Mouse (Mus musculus): ENCODE measurements around the gene Gm20388. TPM values are rescaled to one million over a fixed set of nuclear protein-coding genes. Genes with fewer than 3 reads are reported as not detected.

The Gm20388 gene
- polyA plus RNA-seq, 2 experiments = 8.5 TPM; not detected in 1

GRCm38 (mm10) chr8:122918438-122919107, 3007.9 kb downstream of the Gm20388 start:
- H3K27ac ChIP-seq = no peak overlapping the region
- H3K4me1 ChIP-seq (replicated peaks; ENCODE audit: control insufficient read depth in 2 of 2, insufficient read depth in 2 of 2, low read length in 1 of 2) = peaks cover 11 to 24% of the 10 kb centered on the region in 2 experiments
- no peak for DNase-seq (ENCODE audit: low read depth in 3 of 3, low spot score in 3 of 3)
- no peak overlapping the region for H3K4me3 ChIP-seq (ENCODE audit: insufficient read depth in 1 of 2, low read depth in 2 of 2, low read length in 2 of 2)
- no peaks in the 10 kb centered on the region for H3K27me3 ChIP-seq (ENCODE audit: control insufficient read depth, insufficient read depth, low read length)
- H3K4me2 ChIP-seq (ENCODE audit: low read depth) = no peak overlapping the region
- H3K9ac ChIP-seq (replicated peaks) = no peak overlapping the region
- no peak for TF ChIP-seq EP300 (IDR thresholded peaks at IDR 0.05; ENCODE audit: low read depth)
- TF ChIP-seq CTCF (IDR thresholded peaks at IDR 0.05; ENCODE audit: low read depth) = no peak
- whole genome bisulfite sequencing (ENCODE audit: insufficient replicate concordance) = 67% methylated on average over 7 of the region's 7 CpGs
- no peaks in the 10 kb centered on the region for H3K9me3 ChIP-seq (ENCODE audit: control insufficient read depth, low read length)
- H3K36me3 ChIP-seq (replicated peaks; ENCODE audit: control insufficient read depth, insufficient read depth, low read depth) = peaks cover 10% of the 10 kb centered on the region; the same call in 1 of the 2 replicates
- ATAC-seq (ENCODE audit: insufficient read depth) = no peak

GRCm38 (mm10) chr8:122920890-122921289, 3010.2 kb downstream of the Gm20388 start:
- Histone ChIP-seq H3K9ac (replicated peaks) (no peak overlapping the region), H3K27me3 (ENCODE audit: control insufficient read depth, insufficient read depth, low read length) (no peaks in the 10 kb centered on the region), H3K9me3 (ENCODE audit: control insufficient read depth, low read length) (no peaks in the 10 kb centered on the region), H3K4me2 (ENCODE audit: low read depth) (no peak overlapping the region), H3K27ac (no peak overlapping the region), H3K4me1 (replicated peaks; ENCODE audit: control insufficient read depth in 2 of 2, insufficient read depth in 2 of 2, low read length in 1 of 2) (peaks cover 11 to 34% of the 10 kb centered on the region in 2 experiments), H3K4me3 (ENCODE audit: insufficient read depth in 1 of 2, low read depth in 2 of 2, low read length in 2 of 2) (no peak overlapping the region), H3K36me3 (replicated peaks; ENCODE audit: control insufficient read depth, insufficient read depth, low read depth) (peaks cover under 1% of the 10 kb centered on the region; the same call in 1 of the 2 replicates)
- no peak for DNase-seq (ENCODE audit: low read depth in 3 of 3, low spot score in 3 of 3)
- WGBS (ENCODE audit: insufficient replicate concordance) = 84% methylated on average over 7 of the region's 7 CpGs
- TF ChIP-seq EP300 (IDR thresholded peaks at IDR 0.05; ENCODE audit: low read depth) = no peak
- no peak for TF ChIP-seq CTCF (IDR thresholded peaks at IDR 0.05; ENCODE audit: low read depth)
- ATAC-seq (ENCODE audit: insufficient read depth) = no peak

- no peaks in the 10 kb centered on the region for H3K36me3 ChIP-seq (replicated peaks; ENCODE audit: control insufficient read depth, insufficient read depth, low read depth)
- no peak overlapping the region for H3K9ac ChIP-seq (replicated peaks)
- no peak overlapping the region for H3K4me3 ChIP-seq (ENCODE audit: insufficient read depth in 1 of 2, low read depth in 2 of 2, low read length in 2 of 2)
- H3K9me3 ChIP-seq (ENCODE audit: control insufficient read depth, low read length) = no peaks in the 10 kb centered on the region
- DNase-seq (ENCODE audit: low read depth in 3 of 3, low spot score in 3 of 3) (no peak), ATAC-seq (ENCODE audit: insufficient read depth) (no peak)
- H3K27me3 ChIP-seq (ENCODE audit: control insufficient read depth, insufficient read depth, low read length) = no peaks in the 10 kb centered on the region
- H3K27ac ChIP-seq = no peak overlapping the region
- WGBS (ENCODE audit: insufficient replicate concordance) = 62% methylated on average over 3 of the region's 3 CpGs
- no peak overlapping the region for H3K4me2 ChIP-seq (ENCODE audit: low read depth)
- peaks cover 11 to 28% of the 10 kb centered on the region in 2 experiments for H3K4me1 ChIP-seq (replicated peaks; ENCODE audit: control insufficient read depth in 2 of 2, insufficient read depth in 2 of 2, low read length in 1 of 2)
- TF ChIP-seq EP300 (IDR thresholded peaks at IDR 0.05; ENCODE audit: low read depth) (no peak), CTCF (IDR thresholded peaks at IDR 0.05; ENCODE audit: low read depth) (no peak)
Observed at GRCm38 (mm10) chr8:122922945-122923344, 3012.3 kb downstream of the Gm20388 start.

GRCm38 (mm10) chr8:122923431-122924090, 3012.9 kb downstream of the Gm20388 start:
- WGBS (ENCODE audit: insufficient replicate concordance) = 30% methylated on average over 7 of the region's 7 CpGs
- peaks cover 6 to 22% of the 10 kb centered on the region in 2 experiments for H3K4me1 ChIP-seq (replicated peaks; ENCODE audit: control insufficient read depth in 2 of 2, insufficient read depth in 2 of 2, low read length in 1 of 2)
- H3K27ac ChIP-seq = no peak overlapping the region
- no peaks in the 10 kb centered on the region for H3K9me3 ChIP-seq (ENCODE audit: control insufficient read depth, low read length)
- DNase-seq (ENCODE audit: low read depth in 3 of 3, low spot score in 3 of 3) (no peak), ATAC-seq (ENCODE audit: insufficient read depth) (no peak)
- no peak overlapping the region for H3K4me3 ChIP-seq (ENCODE audit: insufficient read depth in 1 of 2, low read depth in 2 of 2, low read length in 2 of 2)
- H3K4me2 ChIP-seq (ENCODE audit: low read depth) = no peak overlapping the region
- H3K36me3 ChIP-seq (replicated peaks; ENCODE audit: control insufficient read depth, insufficient read depth, low read depth) = no peaks in the 10 kb centered on the region
- H3K27me3 ChIP-seq (ENCODE audit: control insufficient read depth, insufficient read depth, low read length) = no peaks in the 10 kb centered on the region
- no peak for TF ChIP-seq EP300 (IDR thresholded peaks at IDR 0.05; ENCODE audit: low read depth)
- no peak for TF ChIP-seq CTCF (IDR thresholded peaks at IDR 0.05; ENCODE audit: low read depth)
- H3K9ac ChIP-seq (replicated peaks) = no peak overlapping the region

GRCm38 (mm10) chr8:122924091-122924490, 3013.4 kb downstream of the Gm20388 start:
- WGBS (ENCODE audit: insufficient replicate concordance) = 38% methylated on average over 6 of the region's 6 CpGs
- H3K4me2 ChIP-seq (ENCODE audit: low read depth) = no peak overlapping the region

More at GRCm38 (mm10) chr8:122924091-122924490, 3013.4 kb downstream of the Gm20388 start:
- no peak for DNase-seq (ENCODE audit: low read depth in 3 of 3, low spot score in 3 of 3)
- Histone ChIP-seq H3K36me3 (replicated peaks; ENCODE audit: control insufficient read depth, insufficient read depth, low read depth) (no peaks in the 10 kb centered on the region), H3K27ac (no peak overlapping the region), H3K9ac (replicated peaks) (no peak overlapping the region), H3K4me3 (ENCODE audit: insufficient read depth in 1 of 2, low read depth in 2 of 2, low read length in 2 of 2) (no peak overlapping the region), H3K4me1 (replicated peaks; ENCODE audit: control insufficient read depth in 2 of 2, insufficient read depth in 2 of 2, low read length in 1 of 2) (peaks cover 1 to 18% of the 10 kb centered on the region in 2 experiments), H3K27me3 (ENCODE audit: control insufficient read depth, insufficient read depth, low read length) (no peaks in the 10 kb centered on the region), H3K9me3 (ENCODE audit: control insufficient read depth, low read length) (no peaks in the 10 kb centered on the region)
- TF ChIP-seq EP300 (IDR thresholded peaks at IDR 0.05; ENCODE audit: low read depth) (no peak), CTCF (IDR thresholded peaks at IDR 0.05; ENCODE audit: low read depth) (no peak)
- ATAC-seq (ENCODE audit: insufficient read depth) = no peak

All from liver, embryonic 14.5 days (tissue).